Mouse (Mus musculus): ENCODE measurements around the gene Clec12a.

Gene Clec12a

DNA sequence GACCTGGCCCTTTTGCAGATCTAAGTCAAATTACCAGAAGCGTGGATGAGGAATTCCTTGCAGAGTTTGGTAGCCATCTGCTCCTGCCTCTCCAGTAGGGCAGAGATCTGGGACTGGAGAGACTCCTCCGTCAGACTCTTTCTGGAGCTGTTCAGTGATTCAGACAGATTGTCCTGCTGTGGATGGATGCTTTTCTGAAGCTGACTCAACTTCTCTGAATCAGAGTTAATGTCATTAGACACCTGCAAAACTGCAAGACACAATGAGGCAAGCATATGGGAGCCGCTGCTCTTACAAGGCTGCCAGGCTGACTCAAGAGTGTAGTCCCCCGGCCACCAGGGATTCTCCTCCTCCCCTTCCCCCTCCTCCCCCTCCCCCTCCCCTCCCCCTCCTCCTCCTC is 38.0 kb downstream of the Clec12a start:
- DNase-seq, result no peak

DNA sequence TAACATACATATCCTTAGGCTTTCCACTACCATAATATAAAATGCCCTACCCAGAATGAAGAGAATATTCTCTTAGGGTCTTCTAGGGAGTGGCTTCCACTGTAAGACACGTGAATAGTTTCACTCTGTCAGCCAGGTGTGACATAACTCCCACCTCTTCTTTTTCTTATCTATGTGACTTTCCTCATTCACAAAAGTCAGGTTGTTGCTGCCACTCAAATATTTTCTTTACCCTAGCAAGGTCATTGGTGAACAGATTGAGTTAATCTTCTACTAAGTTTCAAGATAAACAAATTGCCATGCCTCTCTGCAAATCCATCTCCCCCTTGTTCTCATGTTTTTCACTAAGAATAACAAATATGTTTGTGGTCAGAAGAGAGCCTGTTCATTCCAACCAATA is 39.2 kb downstream of the Clec12a start:
- no peak for DNase-seq

DNA sequence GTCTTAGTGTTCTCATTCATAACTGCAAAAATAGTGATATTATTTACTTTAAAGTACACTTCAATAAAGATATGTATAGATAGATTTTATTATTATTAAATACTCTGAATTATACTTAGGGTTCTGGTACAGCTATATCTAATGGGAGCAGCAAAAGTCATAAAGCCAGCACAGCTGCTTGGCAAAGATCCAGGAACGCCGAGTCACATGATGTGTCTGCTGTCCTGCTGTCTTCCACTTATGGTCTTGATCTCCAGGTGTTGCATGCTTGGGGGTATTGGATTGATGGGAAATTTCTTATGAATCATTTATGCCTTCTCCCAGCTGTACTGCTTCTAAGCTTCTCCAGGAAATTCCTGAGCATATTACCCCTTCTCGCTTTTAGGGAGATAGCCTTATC is 41.0 kb downstream of the Clec12a start:
- no peak for DNase-seq

DNA sequence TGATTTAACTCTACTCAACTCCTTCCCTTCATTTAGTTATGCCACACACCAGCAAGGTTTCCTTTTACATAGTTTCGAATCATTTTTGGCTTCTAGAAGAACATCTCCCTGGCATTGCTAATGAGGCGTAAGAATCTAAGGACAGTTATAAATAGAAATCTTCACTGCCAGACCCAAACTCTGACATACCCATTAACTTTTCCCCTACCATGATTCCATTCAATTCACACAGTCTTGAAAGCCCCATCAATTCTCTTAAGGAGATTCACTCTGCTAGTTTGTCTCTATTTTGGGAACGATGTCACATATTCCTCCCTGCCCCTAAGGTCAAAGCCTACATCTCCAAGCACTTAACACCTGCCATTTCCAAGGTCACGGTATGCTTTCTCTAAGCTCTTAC is 42.5 kb downstream of the Clec12a start:
- no peak for DNase-seq

DNA sequence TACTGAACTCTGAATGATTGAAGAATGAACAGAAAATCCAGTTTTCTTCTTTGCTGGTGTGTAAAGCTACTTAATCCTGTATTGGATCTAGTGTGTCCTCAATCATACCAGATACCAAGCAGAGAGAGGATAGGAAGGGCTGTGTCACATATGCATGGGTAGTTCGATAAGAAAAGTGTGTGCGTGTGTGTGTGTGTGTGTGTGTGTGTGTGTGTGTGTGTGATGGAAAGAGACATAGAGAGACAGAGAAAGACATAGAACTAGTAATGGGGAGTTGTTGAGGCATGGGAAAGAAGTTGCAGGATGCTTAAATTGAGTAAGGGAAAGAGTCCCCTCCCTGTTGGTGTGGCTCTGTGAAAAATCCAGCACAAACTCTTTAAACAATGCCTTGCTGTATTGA is 43.3 kb downstream of the Clec12a start, which contains the start of gene Clec12b:
Gene Clec12b, minus strand, starts transcription at position 101 of the 400 bp plus-strand sequence.
- no peak for DNase-seq

DNA sequence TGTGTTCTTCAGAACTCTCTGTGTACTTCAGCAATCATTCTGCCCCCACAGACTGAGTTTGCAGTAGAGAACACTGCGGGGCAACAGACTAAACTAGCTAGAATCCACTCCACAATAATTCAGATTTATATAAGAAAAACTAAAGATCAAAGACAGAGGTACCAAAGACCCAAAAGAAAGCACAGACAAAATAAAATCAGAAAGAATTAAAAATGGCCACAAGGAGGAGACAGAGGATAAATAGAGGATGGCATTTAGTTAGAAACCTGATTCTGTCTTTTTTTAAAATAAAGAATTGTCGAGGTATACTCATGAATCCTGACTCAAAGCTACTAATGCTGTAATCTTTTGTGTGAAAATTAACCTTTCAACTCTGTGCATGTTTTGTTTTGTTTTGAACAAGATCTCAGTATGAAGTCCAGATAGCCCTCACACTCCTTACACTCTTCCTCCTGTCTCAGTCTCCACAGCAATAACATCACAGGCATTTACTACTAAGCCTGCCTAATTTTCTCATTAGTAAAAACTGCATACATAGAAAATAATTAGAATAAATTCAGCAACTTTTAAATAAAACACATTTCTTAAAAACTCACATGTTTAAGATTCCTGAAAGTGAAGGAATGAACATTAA is 50.7 kb downstream of the Clec12a start:
- no peak for DNase-seq

DNA sequence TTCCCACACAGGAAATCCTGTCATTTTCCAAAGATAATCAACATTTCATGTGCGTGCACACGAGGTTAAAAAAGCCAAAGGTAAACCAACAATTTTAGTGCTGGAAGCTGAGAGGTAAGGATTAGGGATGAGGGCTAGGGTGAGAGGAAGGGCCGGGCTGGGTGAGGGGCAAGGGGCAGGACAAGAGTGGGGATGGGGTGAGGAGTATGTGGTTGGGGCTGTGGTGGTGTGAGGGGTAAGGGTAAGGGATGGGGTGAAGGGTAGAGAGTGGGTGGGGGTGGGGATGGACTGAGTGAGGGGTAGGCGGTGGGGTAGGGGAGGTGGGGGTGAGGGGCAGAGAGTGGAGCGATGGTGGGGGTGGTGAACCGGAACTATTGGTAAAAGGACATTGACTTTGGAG is 51.2 kb downstream of the Clec12a start:
- no peak for DNase-seq

DNA sequence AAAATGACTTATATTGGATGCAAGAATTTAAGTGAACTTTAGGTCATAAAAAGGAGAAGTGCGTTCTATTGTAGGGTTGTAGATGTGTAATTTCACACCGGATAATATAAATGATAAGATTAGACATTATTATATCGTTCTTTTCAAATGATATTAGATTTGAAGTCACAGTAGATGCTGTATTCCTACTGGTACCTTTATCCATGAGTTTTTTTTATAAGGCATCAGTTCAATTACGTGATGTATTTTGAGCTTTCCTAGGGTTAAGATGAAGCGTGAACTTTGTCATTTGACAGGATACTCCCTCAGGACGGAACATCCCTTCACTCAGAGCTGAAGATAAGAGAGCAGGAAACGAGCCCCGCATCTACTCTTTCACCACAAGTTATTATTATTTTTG is 54.5 kb downstream of the Clec12a start, which contains the start of gene Clec1b:
Gene Clec1b, plus strand, starts transcription at position 301 of the 400 bp plus-strand sequence.
- no peak for DNase-seq

DNA sequence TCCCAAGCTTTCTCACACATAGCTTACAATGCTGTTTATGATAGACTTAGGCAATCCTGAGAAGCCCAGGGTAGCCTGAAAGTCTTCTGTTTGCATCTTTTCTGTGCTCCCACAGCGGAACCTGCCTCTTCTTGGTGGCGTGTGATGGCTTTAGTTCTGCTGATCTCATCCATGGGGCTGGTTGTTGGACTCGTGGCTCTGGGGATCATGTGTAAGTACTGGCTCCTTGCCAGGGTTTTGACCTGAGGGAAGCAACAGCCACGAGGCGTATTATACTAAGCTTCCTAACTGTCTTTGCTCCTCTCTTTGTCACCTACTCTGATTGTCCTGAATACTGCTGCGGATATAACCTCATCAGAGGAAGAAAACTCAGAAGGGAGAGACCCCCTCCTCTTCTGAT is 57.5 kb downstream of the Clec12a start:
- no peak for DNase-seq

DNA sequence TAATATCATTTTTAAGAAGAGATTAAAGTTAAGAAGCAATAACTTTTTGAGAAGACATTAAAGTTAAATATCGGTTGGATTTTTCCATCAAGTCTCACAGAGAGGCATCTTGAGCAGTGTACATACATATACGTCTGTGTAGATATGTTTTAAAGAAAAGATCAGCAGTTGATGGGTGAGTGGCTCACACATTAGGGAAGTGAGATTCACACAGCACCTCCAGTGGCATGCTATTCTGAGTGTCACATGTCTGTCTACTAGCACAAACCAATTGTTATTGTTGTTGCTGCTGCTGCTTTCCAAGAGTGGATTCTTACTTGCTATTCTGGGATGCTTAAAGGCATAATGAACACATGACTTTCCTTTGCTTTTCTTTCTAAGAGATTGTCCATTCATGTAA is 59.9 kb downstream of the Clec12a start:
- no peak for DNase-seq

DNA sequence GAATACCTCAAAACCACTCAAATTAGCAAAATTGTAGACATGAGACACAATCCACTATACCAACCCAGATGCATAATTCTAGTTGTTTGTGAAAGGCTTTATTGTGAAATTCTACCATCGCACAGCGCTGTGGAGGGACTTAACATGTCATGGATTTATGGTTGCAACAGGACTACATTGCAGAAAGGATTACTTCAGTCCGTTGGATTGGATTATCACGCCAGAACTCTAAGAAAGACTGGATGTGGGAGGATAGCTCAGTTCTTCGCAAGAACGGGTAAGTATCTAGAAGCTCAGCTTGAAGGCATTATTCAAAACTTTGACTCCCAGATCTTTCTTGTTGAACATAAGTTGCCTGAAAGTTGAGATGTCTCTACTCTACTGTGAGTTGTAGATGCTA is 60.9 kb downstream of the Clec12a start:
- DNase-seq, result no peak

DNA sequence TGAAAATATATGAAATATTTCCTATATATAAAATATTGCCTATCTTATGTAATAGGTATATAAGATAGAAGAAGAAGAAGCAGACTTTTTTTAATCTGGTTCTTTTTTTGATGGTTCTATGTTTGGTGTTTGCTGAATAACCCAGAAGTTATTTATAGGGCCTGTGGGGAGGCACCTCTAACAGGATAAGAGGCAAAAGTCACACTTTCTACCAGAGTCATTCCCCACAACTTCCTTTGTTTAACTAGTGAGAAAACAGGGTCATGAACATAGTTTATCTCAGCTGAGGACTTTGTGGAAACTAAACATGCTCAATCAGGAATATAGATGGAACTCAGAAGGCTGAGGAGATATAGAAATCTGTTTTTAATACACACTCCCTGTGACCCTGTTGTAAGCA is 63.5 kb downstream of the Clec12a start:
- no peak for DNase-seq

DNA sequence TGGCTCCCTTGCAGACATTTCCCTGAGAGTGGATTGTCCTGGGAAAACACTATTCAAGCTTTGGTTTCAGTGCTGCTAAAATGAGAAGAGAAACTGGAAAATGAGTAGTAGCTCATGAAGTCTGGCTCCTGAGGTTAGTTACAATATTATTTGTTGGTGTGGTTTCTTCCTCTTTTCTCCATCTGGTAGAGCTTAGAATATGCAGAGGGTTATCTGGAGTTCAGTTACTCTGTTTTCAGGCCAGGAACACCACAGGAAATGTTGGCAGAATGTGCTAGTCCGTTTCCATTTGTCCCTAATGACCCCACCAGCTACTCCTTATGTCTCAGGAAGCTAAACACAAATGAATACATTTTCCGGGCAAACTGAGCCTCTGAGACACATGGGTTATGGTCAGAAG is 64.8 kb downstream of the Clec12a start:
- DNase-seq, result no peak

DNA sequence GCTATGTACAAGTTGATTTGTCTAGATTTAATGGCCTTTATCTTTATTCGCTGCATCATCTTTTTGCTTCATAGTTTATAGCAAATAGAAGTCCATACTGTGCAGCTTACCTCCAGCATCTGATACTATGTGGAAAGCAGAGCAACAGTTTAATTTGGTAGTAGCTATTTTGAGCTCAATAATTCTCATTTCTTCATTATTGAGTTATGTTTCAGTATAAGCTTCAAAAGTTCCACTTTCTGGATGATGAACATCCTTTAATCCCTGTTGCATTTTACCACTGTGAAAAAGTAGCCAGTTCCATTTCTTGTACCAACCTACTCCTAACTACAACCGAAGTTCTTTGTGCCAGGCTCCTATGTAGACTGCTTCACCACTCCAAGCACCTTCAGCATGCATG is 66.1 kb downstream of the Clec12a start, which contains the start of gene Clec9a:
Gene Clec9a, plus strand, starts transcription at position 301 of the 400 bp plus-strand sequence.
- DNase-seq, result no peak

DNA sequence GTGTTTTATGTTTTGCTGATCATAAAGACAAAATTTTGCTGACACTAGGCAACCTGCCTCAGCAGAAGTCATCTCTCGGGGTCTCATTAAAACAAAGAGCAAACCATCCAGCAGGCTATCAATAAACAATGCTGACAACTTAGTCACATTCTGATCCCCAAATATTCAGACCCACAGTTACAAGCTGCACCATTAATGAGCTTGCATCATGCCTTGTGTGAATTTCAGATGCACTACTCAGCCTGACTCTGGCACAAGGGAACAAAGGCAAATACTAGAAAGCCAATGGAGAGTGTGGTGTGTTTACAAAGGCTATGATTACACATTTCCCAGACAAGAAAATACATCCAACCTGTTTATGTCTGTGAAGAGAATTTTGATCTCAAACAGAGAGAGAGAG is 71.7 kb downstream of the Clec12a start:
- DNase-seq, result no peak
